Mouse (Mus musculus): ENCODE measurements around the gene Tac4.

The Tac4 gene

GRCm38 (mm10) chr11:95263816-95264454 is 2.6 kb downstream of the Tac4 start:
- DNase-seq (ENCODE audit: low read depth, low spot score): no peak

DNA sequence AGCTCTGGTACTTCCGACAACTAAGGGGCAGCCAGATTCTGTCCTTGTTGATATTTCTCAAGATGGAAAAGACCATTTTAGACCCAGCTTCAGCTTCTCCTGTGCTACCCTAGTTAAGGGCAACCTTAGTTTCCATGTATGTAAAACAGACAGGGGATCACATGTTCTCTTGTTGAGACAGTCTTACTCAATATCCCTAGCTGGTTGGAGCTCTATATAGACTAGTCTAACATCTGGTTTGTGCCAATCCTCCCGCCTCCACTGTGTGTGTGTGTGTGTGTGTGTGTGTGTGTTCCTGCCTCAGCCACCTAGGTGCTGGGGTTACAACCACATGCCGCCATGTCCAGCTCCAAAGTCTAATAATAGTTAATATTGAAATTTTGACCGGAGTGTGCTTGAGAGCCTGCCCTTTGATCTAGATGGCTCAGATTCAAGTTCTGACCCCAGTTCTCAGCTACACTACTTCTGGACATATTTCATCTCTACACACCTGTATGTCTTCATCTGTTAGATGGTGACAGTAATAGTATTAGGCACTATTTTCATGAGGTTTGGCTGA is 3.2 kb downstream of the Tac4 start:
- no peak for DNase-seq (ENCODE audit: low read depth, low spot score)

DNA sequence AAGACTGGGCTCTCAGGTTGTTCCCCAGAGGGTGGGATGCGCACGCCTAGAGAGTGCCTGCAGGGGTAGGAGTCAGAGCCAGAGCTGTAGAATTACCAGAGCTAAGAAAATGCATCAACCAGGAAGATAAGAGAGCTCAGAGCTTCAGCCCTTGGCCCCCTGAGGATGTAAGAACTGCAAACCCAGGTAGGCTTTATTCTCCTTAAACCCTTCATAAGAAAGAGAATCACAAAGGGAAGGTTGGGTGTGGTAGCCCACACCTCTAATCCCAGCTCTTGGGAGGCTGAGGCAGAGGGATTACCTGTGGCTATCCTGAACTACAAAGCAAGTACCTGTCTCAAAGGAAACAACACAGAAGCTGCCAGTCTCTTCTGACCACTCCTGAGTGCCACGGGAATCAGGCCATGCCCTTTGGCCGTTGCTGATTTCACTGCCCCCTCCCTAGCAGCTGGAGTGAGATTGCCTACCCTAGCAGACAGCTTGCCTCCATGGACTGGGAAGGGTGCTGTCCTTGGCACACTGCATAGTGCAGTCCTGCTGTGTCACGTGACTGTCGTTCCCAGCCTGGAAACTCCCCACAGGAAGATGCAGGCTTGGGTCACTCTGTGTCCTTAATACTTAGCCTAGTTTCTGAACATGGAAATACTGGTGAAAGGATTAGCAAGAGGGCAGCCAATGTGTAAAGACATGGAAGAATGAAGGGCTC is 5.4 kb downstream of the Tac4 start:
- no peak for DNase-seq (ENCODE audit: low read depth, low spot score)

DNA sequence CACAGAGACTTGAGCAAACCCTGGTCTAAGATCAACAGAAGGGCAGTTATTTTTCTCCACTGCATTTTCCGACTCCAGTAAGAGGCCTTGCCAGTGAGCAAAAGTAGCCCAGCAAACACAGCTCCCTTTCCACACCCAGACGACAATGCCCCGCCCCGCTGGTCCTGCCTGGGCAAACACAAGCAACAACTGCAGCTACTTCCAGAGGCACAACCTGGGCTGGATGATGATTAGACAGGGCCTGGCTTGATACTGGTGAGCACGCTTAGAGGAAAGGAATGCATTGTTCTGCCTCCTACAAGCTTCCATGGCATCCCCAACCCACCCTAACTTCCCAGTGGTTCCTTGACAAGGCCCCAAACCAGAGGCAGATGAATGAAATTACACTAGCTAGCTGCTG is 12.3 kb downstream of the Tac4 start:
- DNase-seq (ENCODE audit: low read depth, low spot score): no peak

DNA sequence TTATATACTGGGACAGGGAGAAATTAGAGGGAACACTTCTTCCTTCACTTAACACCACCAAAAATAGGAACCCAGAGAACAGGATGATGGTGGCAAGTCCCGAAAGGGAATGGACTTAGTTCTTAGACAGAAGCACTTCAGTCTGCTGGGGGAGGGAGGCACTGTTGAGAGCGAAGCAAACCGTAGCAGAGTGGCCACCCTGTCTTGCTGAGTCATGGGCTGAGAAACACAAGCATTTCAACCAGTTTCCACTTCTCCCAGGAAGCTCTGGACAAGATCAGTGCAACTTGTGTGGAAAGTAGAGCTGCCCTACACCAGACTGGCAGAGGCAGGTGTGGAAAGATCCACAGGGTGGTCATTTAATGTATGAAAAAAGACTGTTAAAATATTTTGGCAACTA is 13.3 kb downstream of the Tac4 start:
- DNase-seq (ENCODE audit: low read depth, low spot score): no peak

GRCm38 (mm10) chr11:95276056-95276455 is 14.7 kb downstream of the Tac4 start:
- DNase-seq (ENCODE audit: low read depth, low spot score): no peak

GRCm38 (mm10) chr11:95279061-95279659 is 17.8 kb downstream of the Tac4 start:
- peak; percentile 34 for DNase-seq (ENCODE audit: low read depth, low spot score)

- no peak for DNase-seq (ENCODE audit: low read depth, low spot score)
Measured at GRCm38 (mm10) chr11:95282331-95282730, 21.0 kb downstream of the Tac4 start.

GRCm38 (mm10) chr11:95291998-95292397 is 30.7 kb downstream of the Tac4 start:
- peak; percentile 79 for DNase-seq (ENCODE audit: low read depth, low spot score)

DNA sequence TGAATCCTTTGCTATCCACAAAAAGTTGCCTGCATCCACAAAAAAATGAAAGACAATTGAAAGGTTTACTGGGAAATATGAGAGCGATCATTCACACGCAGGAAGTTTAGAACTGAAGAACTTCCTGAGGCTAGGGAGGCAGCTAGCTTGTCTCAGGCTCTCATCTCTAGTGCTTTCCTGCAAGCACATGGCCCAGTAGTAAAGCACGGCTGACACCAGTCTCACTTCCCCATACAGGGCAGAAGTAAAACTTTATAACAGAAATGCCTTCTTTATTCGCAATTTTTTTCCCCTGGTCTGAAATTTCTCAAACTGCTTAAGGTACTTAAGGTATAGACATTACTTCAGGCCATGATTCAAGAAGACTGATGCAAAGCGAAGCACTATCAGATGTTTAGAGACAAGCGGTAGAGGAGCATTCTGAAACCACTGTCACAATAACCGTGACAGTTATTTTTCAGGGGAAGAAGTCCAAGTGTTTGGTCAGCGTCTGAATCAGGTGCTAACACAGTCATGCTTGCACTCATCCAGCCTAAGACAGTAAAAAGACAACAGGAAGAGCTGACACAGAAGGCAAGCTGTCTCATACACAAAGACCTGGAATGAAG is 31.8 kb downstream of the Tac4 start:
- peak; percentile 87 for DNase-seq (ENCODE audit: low read depth, low spot score)

- no peak for DNase-seq (ENCODE audit: low read depth, low spot score)
Measured at GRCm38 (mm10) chr11:95295736-95296135, 34.4 kb downstream of the Tac4 start.

DNA sequence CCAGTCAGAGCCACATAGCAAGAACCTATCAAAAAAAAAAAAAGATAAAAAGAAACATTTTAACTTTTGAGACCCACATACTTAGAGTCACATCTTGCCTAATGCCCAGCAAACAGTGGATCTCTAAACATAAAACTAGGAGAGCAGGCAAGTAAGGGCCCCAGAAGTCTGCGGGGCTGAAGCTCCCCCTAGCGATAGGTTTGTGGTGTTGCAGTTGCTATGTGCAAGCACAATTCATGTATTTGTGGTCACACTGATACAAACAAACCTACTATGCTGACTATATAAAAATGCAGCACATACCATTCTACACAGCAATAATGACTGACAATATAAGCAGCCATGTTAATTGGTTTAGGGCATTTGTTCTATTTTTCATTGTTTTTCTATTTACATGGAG is 36.8 kb downstream of the Tac4 start:
- peak; percentile 71 for DNase-seq (ENCODE audit: low read depth, low spot score)

GRCm38 (mm10) chr11:95299886-95300285 is 38.6 kb downstream of the Tac4 start:
- DNase-seq (ENCODE audit: low read depth, low spot score): no peak

- no peak for DNase-seq (ENCODE audit: low read depth, low spot score)
Measured at GRCm38 (mm10) chr11:95301772-95302171, 40.4 kb downstream of the Tac4 start.

DNA sequence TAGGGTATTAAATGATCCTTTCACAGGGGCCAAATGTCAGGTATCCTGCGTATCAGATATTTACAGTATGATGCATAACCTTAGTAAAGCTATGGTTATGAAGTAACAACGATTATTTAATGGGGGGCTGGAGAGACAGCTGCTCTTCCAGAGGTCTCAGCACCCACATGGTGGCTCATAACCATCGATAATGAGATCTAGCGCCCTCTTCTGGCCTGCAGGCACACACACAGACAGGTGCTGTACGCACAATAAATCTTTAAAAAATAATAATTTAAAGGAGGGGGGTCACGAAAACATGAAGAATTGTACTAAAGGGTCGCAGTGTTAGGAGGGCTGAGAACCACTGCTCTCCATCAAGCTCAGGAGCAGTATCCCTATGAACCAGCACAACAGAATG is 44.3 kb downstream of the Tac4 start:
- DNase-seq (ENCODE audit: low read depth, low spot score): peak; percentile 33

GRCm38 (mm10) chr11:95307526-95307925 is 46.2 kb downstream of the Tac4 start:
- no peak for DNase-seq (ENCODE audit: low read depth, low spot score)

DNA sequence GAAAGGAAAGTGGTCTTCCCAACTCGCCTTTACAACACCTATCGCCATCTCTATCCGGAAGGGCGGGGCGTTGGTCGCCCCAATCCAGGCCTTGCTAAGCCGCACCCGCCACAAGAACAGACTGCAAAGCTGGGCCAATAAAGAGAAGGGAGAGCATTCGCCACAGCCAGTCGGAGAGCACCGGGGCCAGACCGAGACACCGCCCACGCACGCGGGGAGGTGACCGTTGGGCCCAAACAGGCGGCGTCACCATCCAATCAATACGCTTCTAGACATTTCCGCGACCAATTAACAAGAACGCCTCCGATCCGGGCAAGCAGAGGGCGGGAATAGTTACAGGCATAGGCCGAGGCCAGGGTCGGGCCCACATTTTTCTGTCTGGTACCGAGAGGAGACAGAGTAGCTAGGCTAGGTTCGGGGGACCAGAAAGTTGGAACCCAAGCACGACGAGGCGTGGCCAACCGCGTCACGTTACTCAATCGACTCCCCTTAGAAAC is 48.2 kb downstream of the Tac4 start:
- peak; percentile 97 for DNase-seq (ENCODE audit: low read depth, low spot score)

- peak; percentile 99 for DNase-seq (ENCODE audit: low read depth, low spot score)
Measured at GRCm38 (mm10) chr11:95310007-95310647, 48.8 kb downstream of the Tac4 start, which contains the start of gene Kat7. TSS of gene Kat7 (minus strand) at chr11:95310246.

DNA sequence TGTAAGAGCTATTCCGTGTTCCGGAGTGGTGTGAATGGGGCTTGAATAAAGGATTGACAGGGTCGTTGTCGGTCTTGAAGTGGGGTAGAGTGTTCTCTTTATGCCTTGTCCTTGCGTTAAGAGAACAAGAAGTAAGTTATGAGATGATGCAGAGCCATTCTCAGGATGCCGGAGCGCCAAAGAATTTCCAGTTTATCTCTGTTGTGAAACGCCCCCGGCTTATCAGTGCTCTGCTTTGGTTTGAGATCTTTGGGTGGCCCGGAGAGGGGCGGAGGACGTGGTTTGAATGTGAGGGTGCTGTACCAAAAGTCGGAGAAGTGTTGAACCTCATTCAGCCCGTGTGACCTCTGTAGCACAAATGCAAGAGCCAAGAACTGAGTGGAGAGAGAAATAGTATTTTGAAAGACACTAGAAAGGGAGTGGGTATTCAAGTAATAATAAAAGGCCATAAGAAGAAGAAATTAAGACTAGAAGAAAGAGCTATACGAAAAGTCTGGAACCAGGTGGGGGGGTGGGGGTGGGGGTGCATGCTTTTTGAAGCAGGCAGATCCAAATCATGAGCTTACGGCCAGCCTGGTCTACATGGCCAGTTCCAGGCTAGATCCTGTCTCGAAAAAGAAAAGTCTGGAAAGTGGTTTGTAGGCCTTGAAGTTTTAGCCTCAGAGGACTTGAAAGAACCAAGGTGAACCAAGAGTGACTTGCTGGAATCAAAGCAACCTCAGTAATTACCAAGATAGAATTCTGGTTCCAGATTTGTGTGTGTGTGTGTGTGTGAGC is 49.5 kb downstream of the Tac4 start:
- DNase-seq (ENCODE audit: low read depth, low spot score): no peak

DNA sequence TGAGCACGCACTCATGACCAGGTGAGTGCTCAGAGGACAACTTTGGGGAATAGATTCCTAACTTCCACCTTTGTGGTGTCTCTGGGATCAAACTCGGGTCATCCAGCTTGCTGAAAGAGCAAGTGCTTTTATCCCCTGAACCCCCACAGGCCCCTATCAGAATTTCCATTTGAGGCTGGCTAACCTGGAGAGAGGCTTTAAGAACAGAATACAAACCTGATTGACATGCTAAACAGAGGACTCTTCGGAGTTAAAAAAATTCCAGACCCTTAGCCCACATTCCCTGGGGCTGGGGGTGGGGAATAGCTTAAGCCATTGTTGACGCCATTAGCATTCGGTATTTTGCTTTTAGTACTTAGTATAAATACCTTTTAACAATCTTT is 50.1 kb downstream of the Tac4 start:
- no peak for DNase-seq (ENCODE audit: low read depth, low spot score)

All from A20 (cell line).